Mouse (Mus musculus) CD8-positive naive resting alpha-beta T cell, adult 2 months (primary cell): Measurements from ENCODE around the gene Znrf1.

ENCODE experiments used
- DNase-seq, 2 experiments: peaks; one replicate each; pipeline ENCODE4 v3.0.0; 2022; ENCODE audit warnings: low read depth in 2 of 2, low spot score in 2 of 2

The Znrf1 gene

GRCm38 (mm10) chr8:111567571-111567970 lies 31.7 kb downstream of the Znrf1 start:
- no peak for DNase-seq

GRCm38 (mm10) chr8:111568029-111568428 lies 32.1 kb downstream of the Znrf1 start:
- no peak for DNase-seq

- no peak for DNase-seq
Observed at GRCm38 (mm10) chr8:111569926-111570325, 34.0 kb downstream of the Znrf1 start.

GRCm38 (mm10) chr8:111570432-111570831 lies 34.5 kb downstream of the Znrf1 start:
- no peak for DNase-seq

- DNase-seq, result no peak
Observed at GRCm38 (mm10) chr8:111571661-111572060, 35.8 kb downstream of the Znrf1 start.

- no peak for DNase-seq
Observed at GRCm38 (mm10) chr8:111572431-111572830, 36.5 kb downstream of the Znrf1 start.

- DNase-seq, result peak; percentile 37 to 53
Observed at GRCm38 (mm10) chr8:111573583-111573982, 37.7 kb downstream of the Znrf1 start.

- DNase-seq, result no peak
Observed at GRCm38 (mm10) chr8:111574016-111574415, 38.1 kb downstream of the Znrf1 start.

- DNase-seq, result no peak
Observed at GRCm38 (mm10) chr8:111575492-111575891, 39.6 kb downstream of the Znrf1 start.

GRCm38 (mm10) chr8:111576501-111576900 lies 40.6 kb downstream of the Znrf1 start:
- DNase-seq, result no peak

GRCm38 (mm10) chr8:111577880-111578533 lies 42.1 kb downstream of the Znrf1 start:
- DNase-seq, result no peak

GRCm38 (mm10) chr8:111579318-111579717 lies 43.4 kb downstream of the Znrf1 start:
- DNase-seq, result no peak

- no peak for DNase-seq
Observed at GRCm38 (mm10) chr8:111580306-111580705, 44.4 kb downstream of the Znrf1 start.

- DNase-seq, result peak; percentile 56 to 58
Observed at GRCm38 (mm10) chr8:111582386-111582785, 46.5 kb downstream of the Znrf1 start.

- DNase-seq, result no peak
Observed at GRCm38 (mm10) chr8:111584946-111585345, 49.0 kb downstream of the Znrf1 start.

GRCm38 (mm10) chr8:111587545-111588094 lies 51.7 kb downstream of the Znrf1 start:
- no peak for DNase-seq

GRCm38 (mm10) chr8:111588336-111588735 lies 52.4 kb downstream of the Znrf1 start:
- no peak for DNase-seq

- no peak for DNase-seq
Observed at GRCm38 (mm10) chr8:111590214-111590613, 54.3 kb downstream of the Znrf1 start.

GRCm38 (mm10) chr8:111591176-111591575 lies 55.3 kb downstream of the Znrf1 start:
- DNase-seq, result no peak

GRCm38 (mm10) chr8:111592390-111592910 lies 56.6 kb downstream of the Znrf1 start:
- no peak for DNase-seq

- DNase-seq, result no peak
Observed at GRCm38 (mm10) chr8:111594044-111594840, 58.3 kb downstream of the Znrf1 start.

- no peak for DNase-seq
Observed at GRCm38 (mm10) chr8:111594951-111595350, 59.1 kb downstream of the Znrf1 start.
